12 mouse cellular contexts compared by ENCODE assay signal in the genomic region with DNA sequence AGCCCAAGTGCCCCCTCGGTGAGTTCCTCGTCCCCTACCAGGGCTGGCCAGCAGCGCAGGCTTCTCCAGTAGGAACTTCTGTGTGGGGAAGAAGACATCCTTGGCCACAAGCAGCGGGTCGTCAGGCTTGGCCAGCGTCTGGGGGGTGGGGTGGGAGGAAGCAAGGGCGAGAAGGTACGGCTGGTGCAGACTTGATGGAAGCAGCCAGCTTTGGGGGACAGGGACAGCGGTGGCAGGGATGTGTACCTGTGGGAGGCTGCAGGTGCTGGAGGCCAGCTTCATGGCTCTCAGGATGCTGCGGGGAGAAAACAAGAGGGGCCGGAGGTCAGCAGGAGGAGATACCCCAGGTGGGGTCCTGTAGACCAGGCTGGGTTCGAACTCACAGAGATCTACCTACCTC.
"Had no signal": no experiment of that assay in that cellular context is flagged by ENCODE, and none has a peak within 500 bp of the region (broad histone marks: within the 10 kb centered on the region; RNA-seq: fewer than 3 reads in every experiment).

No protein-coding gene starts in this region.

- DNase-seq: left cerebral cortex, postnatal 4 days; liver; liver, embryonic 13.5 days; liver, postnatal 0 days; lung, adult 18-20 months; lung, adult 2 months; lung, embryonic 14.5 days; lung, postnatal 10 days; lung, postnatal 14 days; lung, postnatal 36 days; lung, postnatal 4 days; midbrain, embryonic 14.5 days had no signal
